Mouse (Mus musculus) urinary bladder, adult 2 months (tissue): ENCODE results near the gene Glud1. TPM values are rescaled to one million over a fixed set of nuclear protein-coding genes. Genes with fewer than 3 reads are reported as not detected.
"Not testable (repeated sequence)": the region's sequence is repeated elsewhere in the genome, so short reads cannot be mapped to it uniquely, and the experiment has no call there.

Experiments
- DNase-seq: peaks from one replicate; pipeline ENCODE4 v3.0.0; 2022; ENCODE audit warnings: low spot score
- polyA plus RNA-seq: library from polyadenylated mRNA; depleted of rRNA; stranded (reverse); fragments of >200 nt; gene quantifications from 2 replicates; pipeline ENCODE4 v1.2.3, GENCODE M21; 2012

The Glud1 gene
- polyA plus RNA-seq, 1 experiment = 115 TPM

GRCm38 (mm10) chr14:34312339-34313048 is 2.0 kb downstream of the Glud1 start:
- DNase-seq = no peak

GRCm38 (mm10) chr14:34313612-34314011 is 3.1 kb downstream of the Glud1 start:
- DNase-seq = no peak

GRCm38 (mm10) chr14:34314383-34314782 is 3.9 kb downstream of the Glud1 start:
- not testable (repeated sequence) for DNase-seq

GRCm38 (mm10) chr14:34314796-34315195 is 4.3 kb downstream of the Glud1 start:
- no peak for DNase-seq

- no peak for DNase-seq
Measured at GRCm38 (mm10) chr14:34316346-34316745, 5.8 kb downstream of the Glud1 start.

GRCm38 (mm10) chr14:34317431-34317830 is 6.9 kb downstream of the Glud1 start:
- DNase-seq = no peak

- no peak for DNase-seq
Measured at GRCm38 (mm10) chr14:34318113-34318512, 7.6 kb downstream of the Glud1 start.

- no peak for DNase-seq
Measured at GRCm38 (mm10) chr14:34323576-34324085, 13.1 kb downstream of the Glud1 start.

- no peak for DNase-seq
Measured at GRCm38 (mm10) chr14:34326606-34327005, 16.1 kb downstream of the Glud1 start.

GRCm38 (mm10) chr14:34327618-34328017 is 17.1 kb downstream of the Glud1 start:
- DNase-seq = no peak

- no peak for DNase-seq
Measured at GRCm38 (mm10) chr14:34330657-34331158, 20.2 kb downstream of the Glud1 start.

- DNase-seq = no peak
Measured at GRCm38 (mm10) chr14:34331886-34332285, 21.4 kb downstream of the Glud1 start.

- DNase-seq = no peak
Measured at GRCm38 (mm10) chr14:34332476-34332875, 21.9 kb downstream of the Glud1 start.

GRCm38 (mm10) chr14:34339446-34339845 is 28.9 kb downstream of the Glud1 start:
- no peak for DNase-seq

GRCm38 (mm10) chr14:34341993-34342392 is 31.5 kb downstream of the Glud1 start:
- DNase-seq = no peak

GRCm38 (mm10) chr14:34343078-34343477 is 32.6 kb downstream of the Glud1 start:
- DNase-seq = no peak

- no peak for DNase-seq
Measured at GRCm38 (mm10) chr14:34344361-34344760, 33.8 kb downstream of the Glud1 start.

- DNase-seq = no peak
Measured at GRCm38 (mm10) chr14:34345771-34346566, 35.4 kb downstream of the Glud1 start.

- DNase-seq = no peak
Measured at GRCm38 (mm10) chr14:34347084-34347483, 36.6 kb downstream of the Glud1 start.

GRCm38 (mm10) chr14:34348301-34348700 is 37.8 kb downstream of the Glud1 start:
- no peak for DNase-seq

GRCm38 (mm10) chr14:34349007-34349406 is 38.5 kb downstream of the Glud1 start:
- no peak for DNase-seq

- no peak for DNase-seq
Measured at GRCm38 (mm10) chr14:34351660-34352059, 41.1 kb downstream of the Glud1 start.

- DNase-seq = no peak
Measured at GRCm38 (mm10) chr14:34352523-34352922, 42.0 kb downstream of the Glud1 start.
